Mouse (Mus musculus): ENCODE data around the gene Vmn1r185. TPM values are rescaled to one million over a fixed set of nuclear protein-coding genes. Genes with fewer than 3 reads are reported as not detected.
"Not testable (repeated sequence)": the region's sequence is repeated elsewhere in the genome, so short reads cannot be mapped to it uniquely, and the experiment has no call there.

Gene Vmn1r185
- not detected for total RNA-seq (2021)
- long read RNA-seq, experiment 1 = 0 reads
- long read RNA-seq, experiment 2 = 0 reads

DNA sequence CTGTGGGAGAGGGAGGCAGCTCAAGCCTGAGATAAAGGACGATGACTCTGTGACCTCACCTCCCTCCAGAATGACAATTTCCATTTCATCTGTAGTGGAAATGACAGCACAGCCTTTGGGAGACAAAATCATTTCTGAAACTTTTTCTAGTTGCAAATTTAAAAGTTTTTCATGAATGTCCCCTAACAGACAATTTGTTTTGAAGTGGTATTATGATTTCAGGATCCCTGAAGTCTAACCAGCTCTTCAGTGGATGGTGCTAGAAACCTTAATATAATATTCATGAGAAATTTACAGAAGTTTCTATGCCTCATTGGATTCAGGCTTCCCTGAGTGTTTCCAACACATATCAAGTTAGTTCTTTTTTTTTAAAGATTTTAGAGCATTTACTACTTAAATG, at the start of gene Vmn1r185:
Vmn1r185 (minus strand) TSS at position 101 of the 400 bp plus-strand sequence.
- not testable (repeated sequence) for DNase-seq (ENCODE audit: low spot score in 2 of 2)

DNA sequence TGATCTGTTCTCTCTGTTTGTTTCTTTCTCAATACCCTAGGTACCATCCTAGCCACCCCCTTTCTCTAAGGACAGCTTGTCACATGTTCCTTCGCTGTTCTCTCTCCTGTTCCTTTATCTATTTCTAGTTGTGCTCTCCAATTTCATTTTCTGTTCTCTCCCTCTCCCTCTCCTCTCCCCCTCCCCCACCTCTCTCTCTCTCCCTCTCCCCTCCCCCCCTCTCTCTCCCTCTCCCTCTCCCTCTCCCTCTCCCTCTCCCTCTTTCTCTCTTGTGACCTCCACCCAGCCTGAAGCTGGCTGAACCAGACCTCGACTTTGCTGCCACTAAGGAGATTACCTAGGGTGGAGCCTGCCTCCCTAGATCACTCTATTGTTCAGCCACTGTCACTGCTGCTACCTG, 49.2 kb upstream of the Vmn1r185 start:
- not testable (repeated sequence) for DNase-seq (ENCODE audit: low spot score in 2 of 2)

DNA sequence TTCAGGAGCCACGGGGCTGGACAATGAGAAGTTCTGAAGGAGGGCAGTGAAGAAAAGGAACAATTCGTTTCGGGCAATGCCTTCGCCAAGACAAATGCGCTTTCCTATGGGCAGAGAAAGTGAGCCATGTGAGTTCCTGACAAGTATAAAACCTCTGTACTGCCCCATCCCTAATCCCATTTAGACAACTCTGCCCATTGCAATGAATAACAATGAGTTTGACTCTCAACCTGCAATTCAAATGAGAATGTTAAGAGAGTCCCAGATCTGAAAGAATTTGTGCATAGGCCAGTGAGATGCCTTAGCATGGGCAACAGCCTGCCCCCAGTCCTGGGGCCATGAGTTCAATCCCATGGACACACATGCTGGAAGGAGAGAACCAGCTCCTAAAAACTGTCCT, 47.7 kb upstream of the Vmn1r185 start:
- DNase-seq (ENCODE audit: low spot score in 2 of 2) = no peak

DNA sequence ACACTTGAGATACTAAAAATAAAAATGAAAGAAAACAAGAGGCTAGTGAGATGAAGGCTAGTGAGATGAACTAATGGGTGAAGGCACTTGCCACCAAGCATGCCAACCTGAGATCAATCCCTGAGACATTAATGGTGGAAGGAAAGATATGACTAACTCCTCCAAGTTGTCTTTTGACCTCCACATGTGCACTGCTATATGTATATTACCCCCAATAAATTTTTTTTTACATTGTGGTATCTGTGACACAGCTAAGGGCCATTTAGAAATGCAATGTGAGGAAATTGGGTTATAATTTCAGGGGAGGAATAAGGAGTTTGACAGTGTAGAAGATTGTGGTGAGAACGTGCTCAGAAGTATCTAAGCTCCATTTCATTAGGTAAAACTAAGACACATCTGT, 28.5 kb downstream of the Vmn1r185 start:
- no peak for DNase-seq (ENCODE audit: low spot score in 2 of 2)

DNA sequence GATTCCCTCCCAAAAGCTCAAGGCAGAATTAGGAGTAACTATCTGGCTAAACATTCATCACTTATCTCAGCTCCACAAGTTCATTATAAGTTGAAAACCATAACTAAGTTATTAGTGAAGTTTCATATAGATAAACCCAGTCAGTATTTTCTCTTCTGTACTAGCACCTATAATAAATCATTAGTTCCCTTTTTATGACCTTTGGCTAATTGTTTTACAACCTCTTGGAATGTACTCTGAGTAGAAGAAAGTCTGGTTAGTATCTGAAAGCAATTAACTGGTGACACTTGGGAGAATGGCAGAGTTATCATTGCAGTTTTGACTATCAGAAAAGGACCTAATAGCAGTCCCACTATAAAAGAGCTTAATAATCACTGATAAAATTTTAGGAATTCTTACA, 29.2 kb downstream of the Vmn1r185 start:
- DNase-seq (ENCODE audit: low spot score in 2 of 2) = no peak

Other genes starting within 250 kb of the Vmn1r185 start
- gene Nlrp9c, start 214.8 kb downstream of the Vmn1r185 start, total RNA-seq (2021) = not detected
- gene Nlrp4a, start 183.4 kb downstream of the Vmn1r185 start, total RNA-seq (2021) = not detected
- not detected for gene Nlrp9a, start 83.4 kb downstream of the Vmn1r185 start, total RNA-seq (2021)
- not detected for gene Cyp2b23, start 68.0 kb upstream of the Vmn1r185 start, total RNA-seq (2021)
- not detected for gene Cyp2b19, start 138.7 kb upstream of the Vmn1r185 start, total RNA-seq (2021)
- not detected for gene Cyp2g1, start 190.4 kb upstream of the Vmn1r185 start, total RNA-seq (2021)
- under 1 TPM in 1 of 2 experiments, not detected in 1; 0.56 TPM for gene Cyp2a5, start 216.8 kb upstream of the Vmn1r185 start, total RNA-seq (2021)

Data from left cerebral cortex, adult 18-20 months (tissue).